Mouse (Mus musculus): ENCODE measurements around the gene Podxl2. TPM values are rescaled to one million over a fixed set of nuclear protein-coding genes. Genes with fewer than 3 reads are reported as not detected.

Podxl2 gene
- polyA plus RNA-seq, 2 experiments from 2014 or later, result 0.32 TPM; not detected in 1

DNA sequence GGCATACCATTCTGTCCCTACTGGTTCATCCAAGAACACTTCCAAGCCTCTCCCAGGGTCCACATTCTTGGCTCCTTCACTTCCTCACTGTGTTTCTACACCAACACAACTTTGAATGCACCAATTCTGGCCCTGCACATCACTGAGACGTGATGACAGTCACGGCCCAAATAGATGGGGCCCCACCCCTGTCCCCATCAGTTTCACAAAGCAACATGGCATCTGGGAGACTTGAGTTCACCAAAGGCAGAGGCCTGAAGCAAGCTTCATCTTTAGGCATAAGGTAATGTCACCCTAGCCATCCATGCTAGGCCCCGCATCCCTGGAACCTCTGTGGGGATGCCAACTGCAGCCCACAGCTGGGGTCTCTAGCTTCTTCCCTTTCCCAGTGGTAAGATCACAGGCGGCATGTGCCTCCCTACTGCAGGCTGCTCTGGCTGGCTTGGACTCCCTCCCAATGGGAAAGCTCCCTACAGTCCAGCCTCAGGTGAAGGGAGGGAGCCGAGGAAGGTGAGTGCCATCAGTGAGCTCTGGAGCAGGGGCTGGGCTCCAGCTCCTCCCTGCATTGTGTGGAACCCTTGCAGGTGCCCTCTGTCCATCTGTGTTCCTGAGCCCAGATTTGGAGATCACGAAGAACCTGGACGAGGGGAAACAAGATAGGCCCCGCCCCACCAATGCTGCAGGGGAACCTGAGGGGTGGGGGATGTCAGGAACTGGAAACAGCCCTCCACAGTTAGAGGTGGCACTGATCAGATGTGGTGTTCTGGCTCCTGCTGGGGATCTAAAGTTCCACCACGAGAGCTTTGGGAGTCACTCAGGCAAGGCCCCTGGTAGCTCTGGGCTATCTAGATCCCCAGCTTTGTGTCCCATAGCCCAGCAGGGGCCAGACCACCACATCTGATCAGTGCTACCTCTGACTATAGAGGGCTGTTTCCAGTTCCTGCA is 30.8 kb downstream of the Podxl2 start:
- ATAC-seq, result no peak

DNA sequence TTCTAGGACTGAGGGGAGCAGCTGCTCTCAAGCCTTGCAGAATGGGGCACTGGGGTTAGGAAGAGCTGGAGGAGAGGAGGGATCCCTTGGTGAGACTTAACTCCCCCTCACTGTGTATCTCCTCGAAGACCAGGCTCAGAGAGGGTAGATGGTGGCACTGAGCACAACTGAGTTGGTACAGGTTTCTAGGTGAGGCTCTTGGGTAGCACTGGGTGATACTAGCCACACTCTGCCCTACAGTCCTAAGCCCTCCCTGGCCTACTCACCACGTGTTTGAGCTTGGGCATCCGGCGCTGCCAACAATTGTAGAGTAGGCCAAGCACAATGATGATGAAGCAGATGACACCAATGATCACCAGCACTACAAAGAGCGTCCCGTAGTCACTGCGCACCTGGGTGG is 31.6 kb downstream of the Podxl2 start:
- ATAC-seq, result no peak

DNA sequence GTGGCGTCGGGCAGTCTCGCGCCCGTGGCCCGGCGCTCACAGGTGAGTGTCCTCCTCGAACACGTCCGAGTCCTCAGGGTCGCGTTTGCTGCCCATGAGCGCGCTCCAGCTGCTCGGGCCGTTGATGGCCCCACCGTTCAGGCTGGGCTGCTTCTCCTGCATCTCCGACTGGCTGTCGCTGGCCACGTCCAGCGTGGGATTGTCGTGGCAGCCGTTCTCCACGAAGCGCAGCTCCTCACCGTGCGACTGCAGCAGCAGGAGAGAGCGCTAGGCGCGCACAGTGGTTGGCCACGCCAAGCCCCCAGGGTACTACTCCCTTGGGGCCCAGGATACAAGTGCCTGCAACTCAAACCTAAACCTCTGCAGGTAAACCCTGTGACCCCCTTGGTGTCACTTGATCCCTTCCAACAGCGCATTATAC is 32.1 kb downstream of the Podxl2 start:
- no peak for ATAC-seq

DNA sequence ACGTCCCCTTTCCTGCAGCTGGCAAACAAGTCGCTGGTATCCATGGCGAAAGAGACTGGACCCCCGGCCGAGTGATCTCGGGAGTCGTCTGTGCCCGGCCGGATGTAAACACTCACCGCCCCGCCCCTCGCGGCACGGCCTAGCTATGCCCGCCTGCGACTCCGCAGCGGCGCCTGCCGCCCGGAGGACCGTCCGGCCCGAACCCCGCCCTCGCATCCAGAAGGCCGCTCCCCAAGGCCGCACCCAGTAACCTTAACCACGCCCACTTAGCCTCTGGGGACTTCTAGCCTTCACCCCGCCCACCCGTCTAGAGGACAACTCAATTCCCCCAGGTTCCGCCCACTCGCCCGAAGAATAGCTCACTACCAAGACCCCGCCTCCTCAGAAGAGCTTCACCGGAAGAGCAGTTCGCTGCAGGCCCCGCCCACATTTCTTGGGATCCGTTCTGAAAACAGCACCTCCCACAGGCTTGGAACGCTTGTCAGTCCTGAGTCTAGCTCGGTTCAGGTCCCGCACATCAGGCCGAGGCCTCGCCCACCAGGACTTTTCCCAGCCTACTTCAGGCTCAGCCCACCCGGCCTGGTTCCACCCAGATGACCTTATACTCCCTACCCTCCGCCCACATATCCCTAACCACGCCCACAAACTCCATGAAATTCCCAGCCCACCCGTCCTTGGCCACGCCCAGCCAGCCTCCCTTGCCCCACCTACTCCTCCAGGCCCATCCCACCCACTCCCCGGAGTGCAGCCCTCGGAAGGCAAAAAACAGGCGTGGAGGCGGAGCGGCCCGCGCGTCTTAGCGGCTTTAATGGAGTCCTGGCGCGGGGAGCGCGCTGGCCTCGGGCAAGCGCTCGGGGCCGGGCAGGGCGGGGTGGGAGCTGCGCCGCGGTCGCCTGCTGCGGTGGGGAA is 32.8 kb downstream of the Podxl2 start, which contains the start of gene Abtb1:
TSS of gene Abtb1 (minus strand) at position 204 of the 909 bp plus-strand sequence.
- ATAC-seq, result peak; percentile 91

DNA sequence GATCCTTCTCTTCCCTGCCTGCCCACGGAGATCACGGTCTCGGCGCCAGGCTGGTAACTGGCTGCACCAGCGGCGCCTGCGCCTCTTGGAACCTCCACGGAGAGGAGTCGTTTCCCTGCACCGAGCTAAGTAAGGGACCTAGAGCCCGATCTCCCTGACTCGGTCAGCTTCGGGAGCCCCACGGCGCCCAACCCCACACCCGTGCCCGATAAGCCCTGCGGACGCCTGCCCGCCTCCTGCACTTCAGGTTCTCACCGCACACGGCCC is 33.4 kb downstream of the Podxl2 start:
- ATAC-seq, result no peak

DNA sequence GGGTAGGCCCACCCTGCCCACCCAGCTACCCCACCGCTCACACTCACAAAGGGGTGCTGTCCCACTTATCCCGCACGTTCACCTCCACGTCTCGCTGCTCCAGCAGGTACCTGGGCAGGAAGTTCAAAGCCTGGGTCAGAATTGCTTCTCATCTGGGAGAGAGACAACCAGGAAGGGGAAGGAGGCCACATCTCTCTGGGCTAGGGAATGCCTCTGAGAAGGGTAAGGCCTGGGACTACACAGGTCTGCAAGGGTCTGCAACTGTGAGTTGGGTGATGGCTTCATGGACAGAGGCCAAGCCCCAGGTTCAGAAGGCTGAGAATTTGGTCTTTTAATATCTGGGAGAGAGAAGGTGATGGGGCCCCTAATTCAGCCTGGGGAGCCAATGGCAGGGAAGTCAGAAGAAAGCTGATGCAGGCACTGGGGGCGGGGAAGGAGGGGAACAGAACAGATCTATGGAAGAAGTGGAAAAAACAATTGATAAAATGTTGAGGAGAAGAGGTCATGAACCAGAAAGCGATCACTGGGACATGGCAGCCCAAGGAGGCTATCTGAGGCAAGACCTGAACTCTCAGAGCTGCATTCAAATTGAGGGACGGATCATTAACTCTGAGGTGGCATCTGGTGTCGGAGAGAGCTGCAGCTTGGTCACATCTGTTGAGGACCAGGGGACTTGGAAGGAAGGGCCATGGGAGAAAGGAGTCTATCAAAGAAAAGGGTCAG is 33.9 kb downstream of the Podxl2 start:
- no peak for ATAC-seq

DNA sequence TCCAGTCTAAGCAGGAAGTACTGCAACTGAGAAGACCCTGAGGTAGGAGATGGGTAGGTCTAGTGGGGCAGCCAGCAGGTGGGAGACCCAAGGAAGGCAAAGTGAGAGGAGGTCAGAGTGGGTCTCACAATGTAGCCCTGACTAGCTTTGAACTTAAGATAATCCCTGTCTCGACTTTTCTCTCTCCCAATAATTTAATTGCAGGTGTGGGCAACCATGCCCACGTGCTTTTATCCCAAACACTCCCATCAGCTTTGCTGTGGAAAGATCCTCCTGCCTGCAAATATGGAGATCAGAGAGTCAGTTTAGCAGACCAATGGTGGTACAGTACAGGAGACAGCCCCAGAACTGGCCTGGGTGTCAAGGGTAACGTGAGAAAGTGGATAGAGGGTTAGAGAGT is 34.6 kb downstream of the Podxl2 start:
- ATAC-seq, result no peak

DNA sequence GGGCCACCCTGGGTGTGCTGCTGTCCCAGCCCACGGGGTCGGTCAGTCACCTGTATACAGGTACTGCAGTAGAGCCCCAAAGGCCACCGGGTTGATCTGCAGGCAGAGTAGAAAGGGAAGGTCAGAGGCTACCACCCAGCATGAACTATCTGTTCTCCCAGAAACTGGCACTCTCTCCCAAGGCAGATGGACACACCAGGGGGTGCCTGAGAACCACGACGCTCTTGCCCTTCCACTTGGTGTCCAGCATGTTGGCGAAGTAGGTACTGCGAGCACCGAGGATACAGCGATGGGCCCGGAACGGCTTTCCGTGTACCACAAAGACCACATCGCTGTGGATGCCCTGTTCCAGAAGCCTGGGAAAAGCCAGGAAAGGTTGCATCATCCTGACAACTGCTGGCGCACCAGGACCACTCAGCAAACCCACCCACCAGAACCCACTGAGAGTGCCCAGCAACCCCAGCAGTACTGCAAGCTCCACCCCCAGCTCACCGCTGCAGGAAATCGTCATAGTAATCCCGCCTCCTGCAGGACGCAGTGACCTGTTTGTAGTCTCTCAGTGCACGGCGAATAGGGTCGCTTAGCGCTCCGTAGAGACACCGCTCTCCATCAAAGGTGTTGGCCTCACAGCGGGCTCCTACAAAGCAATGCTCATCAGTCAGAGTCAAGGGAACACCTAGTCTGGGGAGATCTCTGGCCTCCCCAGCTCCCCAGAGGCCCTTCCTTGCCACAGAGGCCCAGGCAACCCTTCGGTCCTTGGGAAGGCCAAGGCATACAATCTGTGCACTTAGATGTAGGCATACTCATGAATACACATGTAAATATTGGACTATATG is 35.5 kb downstream of the Podxl2 start:
- ATAC-seq, result no peak

DNA sequence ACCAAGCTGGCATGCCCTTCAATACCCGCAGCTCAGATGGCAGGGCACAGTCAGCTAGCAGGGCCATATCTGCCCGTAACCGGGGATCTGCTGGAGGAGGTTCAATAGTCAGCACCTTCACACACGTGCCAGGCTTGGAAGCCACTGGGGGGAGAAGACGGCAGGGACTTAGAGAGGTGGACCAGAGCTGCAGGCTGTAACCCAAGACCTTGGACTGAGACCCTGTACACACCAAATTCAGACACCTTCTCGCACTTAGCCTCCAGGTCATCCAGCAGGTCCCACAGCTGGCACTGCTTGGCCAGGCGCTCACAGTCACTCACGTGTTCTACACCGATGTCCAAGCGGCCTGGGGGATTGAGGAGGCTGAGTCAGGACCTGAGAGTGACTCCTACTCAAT is 36.2 kb downstream of the Podxl2 start:
- no peak for ATAC-seq

DNA sequence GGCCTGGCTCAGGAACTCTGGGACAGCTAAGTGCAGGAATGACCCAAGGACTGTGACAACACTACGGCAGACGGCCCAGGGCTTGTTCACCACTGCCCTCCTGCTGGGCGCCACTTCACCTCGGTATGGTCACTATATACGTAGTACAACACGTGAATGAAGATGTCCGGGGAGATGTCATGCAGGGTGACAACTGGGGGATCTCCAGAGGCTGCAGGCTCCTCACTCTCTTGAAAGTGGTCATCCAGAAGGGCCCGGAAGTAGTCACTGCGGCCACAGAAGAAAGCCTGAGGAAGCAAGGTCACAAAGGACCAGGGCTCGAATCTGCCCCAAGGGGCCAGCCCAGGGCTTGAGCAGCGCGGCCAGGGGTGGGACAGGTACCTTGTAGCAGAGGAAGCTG is 36.8 kb downstream of the Podxl2 start:
- no peak for ATAC-seq

DNA sequence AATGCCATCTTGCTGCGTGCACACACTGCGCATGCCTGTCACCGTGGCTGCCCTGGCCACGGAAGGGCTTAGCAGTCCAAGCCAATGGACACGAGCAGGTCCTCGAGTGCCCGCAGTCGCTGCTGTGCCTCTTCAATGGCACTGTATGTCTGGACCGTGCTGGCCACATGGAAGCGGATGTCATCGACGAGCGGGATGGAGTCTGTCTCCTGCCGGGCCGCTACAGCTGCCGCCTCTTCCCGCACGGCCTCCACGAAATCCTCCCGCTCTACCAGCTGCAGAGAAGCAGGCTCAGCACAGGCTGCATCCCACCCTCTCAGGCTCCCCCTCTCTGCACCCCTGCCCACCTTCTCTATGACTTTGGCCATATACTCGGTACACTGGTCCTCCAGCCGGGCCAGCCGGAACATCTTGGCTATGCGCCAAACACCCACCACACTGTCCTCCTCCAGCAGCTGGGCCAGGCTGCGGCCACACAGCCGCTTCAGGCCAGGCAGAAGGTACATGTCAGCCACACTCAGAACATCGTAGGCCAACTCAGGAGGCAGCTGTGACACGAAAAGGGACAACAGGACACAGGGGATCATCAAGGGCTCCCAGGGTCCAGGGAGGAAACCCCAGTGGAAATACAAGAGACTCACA is 38.5 kb downstream of the Podxl2 start:
- no peak for ATAC-seq

DNA sequence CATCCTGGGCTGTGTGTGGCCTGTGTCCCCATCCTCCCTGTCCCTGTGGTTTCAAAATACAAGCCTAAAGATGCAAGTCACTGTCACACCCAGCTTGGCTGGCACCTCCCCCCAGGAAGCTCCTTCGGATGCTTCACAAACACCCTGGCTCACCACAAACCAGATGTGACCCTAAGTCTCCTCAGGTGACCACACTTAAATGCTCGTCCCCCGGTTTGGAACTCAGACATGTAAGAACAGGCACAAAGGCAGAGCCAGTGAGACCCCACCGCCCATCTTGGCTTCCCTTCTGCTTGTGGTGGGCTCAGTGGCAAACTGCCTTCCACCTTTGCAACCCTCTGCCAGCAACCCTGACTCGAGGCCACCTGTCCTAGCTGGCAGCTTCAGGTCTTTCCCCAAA is 39.8 kb downstream of the Podxl2 start:
- no peak for ATAC-seq

DNA sequence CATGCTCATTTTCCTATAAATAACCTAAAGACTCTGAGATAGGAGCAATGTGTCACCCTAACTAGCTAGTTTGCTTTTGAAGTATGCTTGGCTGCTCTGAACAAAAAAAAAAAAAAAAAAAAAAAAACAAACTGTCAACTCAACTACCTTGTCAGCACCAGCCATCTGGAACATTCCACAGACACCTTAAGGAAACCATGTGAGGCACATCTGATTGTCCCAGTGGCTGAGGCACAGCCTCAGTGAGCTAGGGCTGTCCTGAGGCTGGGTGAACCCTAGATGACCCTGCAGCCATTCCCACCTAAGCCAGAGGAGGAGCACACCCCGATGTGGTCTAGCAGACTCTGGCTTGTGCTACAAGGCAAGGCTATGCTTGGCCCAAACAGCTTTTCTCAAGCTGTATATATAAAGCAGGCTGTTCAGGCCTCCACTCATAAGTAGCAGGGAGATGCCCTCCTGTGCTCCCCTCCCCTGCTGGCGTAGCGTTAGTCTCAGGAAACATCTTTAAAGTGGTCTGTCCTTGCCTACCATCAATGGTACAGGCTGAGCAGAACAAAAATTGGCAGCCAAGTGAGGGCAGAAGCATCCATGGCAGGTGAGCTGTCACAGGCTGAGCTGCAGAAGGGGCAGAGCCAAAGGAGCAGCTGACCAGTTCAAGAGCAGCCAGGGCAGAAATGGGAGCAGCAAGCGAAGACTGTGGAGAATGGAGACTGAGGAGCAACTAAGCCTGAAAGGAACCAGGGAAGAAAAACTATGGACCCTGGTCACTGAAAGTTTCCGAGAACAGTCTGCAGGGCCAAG is 41.3 kb downstream of the Podxl2 start:
- ATAC-seq, result no peak

DNA sequence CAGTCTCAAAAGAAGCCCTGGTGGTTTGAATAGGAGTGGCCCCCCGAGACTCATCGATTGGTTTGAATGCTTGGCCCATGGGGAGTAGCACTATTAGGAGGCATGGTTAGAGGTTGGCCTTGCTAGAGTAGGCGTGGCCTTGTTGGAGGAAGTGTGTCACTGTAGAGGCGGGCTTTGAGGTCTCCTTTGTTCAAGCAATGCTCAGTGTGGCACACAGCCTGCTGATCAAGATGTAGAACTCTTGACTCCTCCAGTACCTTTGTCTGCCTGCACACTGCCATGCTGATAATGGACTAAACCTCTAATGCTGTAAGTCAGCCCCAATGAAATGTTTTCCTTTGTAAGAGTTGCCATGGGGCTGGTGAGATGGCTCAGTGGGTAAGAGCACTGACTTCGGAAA is 42.2 kb downstream of the Podxl2 start:
- peak; percentile 50 for ATAC-seq

DNA sequence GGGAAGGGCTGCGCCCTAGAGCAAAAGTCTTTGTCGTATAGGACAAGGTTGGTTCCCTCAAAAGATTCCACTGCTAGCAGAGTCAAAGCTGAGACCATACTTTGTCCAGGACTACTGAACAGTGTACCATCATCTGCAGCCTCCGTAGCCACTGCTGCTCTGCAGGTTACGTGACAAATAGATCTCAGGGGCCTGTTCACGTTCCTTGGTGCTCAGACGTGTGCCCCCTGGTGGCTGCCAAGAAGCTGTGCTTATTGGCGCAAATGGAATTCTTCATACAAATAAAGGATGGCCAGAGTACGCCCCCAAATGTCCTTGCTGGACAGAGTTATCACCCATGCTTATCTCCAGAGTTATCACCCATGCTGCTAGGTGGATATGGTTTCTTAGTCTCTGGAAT is 43.4 kb downstream of the Podxl2 start:
- ATAC-seq, result peak; percentile 72

DNA sequence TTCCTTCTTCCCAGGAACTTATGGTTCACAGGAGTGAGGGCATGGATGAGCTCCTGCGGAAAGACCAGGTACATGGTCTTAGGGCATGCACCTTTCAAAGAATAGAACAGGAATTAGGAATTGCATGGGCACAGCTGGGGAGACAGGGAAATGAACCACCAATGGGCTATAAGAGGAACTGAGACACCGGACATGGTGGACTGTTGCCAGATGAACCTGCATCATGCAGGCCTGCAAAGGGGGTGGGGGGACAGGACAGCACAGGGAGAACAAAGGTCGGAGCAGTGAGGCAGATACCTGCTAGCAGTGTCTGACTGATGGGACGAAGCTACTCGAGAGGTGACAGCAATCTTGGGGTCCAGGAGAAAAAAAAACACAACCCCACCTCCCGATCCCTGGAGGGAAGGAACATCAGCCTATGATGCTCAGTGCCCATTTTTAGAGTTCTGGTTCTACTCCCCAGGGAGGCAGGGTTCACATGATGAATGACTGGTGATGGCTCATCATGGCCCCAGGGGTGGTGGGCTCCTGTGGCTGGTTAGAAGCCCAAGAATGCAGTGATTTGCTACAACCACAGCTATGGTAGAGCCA is 44.6 kb downstream of the Podxl2 start:
- no peak for ATAC-seq

DNA sequence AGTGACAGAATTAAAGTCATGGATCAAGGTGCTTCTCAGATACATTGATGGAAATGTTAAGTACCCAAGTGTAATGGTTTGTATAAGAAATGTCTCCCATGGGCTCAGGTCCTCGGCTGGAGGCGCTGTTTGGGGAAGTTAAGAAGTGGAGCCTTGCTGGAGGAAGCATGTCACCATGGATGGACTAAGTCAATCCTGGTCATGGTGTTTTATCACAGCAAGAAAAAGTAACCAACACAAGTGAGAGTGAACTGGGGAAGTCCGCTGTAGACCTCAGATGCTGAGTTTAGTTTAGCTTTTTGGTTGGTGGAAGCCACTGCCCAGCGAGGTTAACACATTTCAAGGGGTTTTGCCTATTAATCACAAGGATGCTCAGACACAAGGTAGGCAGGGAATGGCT is 45.3 kb downstream of the Podxl2 start:
- ATAC-seq, result no peak

DNA sequence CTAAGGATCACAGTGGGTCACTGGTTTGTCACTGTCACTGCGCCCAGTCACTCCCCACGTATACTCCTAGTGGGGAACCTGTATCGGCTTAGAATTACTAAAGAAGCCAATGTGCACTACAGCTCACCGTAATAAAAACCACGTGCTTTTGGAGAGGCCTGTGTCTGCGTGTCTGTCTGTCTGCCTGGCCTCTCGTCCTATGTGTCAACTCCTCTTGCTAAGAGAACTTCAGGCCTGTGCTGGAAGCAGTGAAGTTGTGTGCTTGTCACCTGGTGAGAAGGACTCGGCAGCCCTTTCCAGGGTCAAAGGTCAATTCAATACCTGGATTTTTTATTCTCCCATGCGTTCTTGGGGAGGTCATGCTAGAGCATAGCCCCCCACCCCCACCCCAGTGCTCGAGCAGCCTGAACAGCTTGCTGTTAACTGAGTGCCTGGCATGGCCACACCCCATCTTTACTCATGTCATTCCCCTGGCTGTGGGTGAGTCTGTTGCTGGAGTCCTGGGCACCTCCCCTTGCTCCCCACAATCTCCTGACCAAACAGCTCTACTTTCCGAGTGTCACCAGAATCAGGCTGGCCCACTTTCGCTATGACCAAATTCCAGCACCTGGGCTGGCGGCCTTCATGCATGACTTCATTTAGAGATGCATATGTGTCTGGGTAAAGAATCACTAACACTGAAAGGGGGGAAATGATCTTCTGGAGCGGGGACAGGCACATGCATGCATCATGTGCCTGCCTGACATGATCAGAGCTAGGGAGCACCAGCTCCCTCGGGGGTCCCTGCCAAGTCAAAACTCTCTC is 46.4 kb downstream of the Podxl2 start:
- ATAC-seq, result no peak

Data from CD4-positive, CD25-positive, alpha-beta regulatory T cell, adult 4 months (primary cell).